Mouse (Mus musculus) fibroblast of lung, adult 2 months (primary cell): Measurements from ENCODE around the gene Tmem88b.
A peak's percentile ranks its signal among the peaks of the same experiment; 100 is the strongest.
"Not testable (repeated sequence)": the region's sequence is repeated elsewhere in the genome, so short reads cannot be mapped to it uniquely, and the experiment has no call there.

Experiments used
- DNase-seq: peaks from one replicate; pipeline ENCODE4 v3.0.0-alpha.2; 2011; ENCODE audit warnings: low read depth

Tmem88b gene

GRCm38 (mm10) chr4:155788833-155789232 is 3.2 kb upstream of the Tmem88b start:
- DNase-seq, result not testable (repeated sequence)

- DNase-seq, result no peak
These were observed 2.6 kb upstream of the Tmem88b start for GRCm38 (mm10) chr4:155788300-155788699.

DNA sequence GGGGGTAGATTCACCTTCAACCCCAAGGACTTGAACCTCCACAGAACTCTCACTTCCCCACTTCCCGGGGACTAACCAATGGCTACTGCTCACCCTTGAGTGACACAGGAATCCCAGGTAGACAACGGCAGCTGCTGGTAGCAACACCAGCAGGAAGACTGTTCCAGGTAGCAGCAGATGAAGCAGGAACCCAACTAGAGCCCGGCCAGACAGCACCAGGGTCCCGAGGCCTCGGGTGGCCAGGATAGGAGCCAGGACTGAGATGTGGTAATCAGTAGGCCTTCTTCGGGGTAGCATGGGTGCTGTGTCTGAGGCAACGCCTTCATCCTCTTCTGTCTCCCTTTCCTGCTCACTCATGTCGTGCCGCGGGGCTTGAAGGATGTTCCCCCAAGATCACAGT is 428 bp downstream of the Tmem88b start:
- no peak for DNase-seq

DNA sequence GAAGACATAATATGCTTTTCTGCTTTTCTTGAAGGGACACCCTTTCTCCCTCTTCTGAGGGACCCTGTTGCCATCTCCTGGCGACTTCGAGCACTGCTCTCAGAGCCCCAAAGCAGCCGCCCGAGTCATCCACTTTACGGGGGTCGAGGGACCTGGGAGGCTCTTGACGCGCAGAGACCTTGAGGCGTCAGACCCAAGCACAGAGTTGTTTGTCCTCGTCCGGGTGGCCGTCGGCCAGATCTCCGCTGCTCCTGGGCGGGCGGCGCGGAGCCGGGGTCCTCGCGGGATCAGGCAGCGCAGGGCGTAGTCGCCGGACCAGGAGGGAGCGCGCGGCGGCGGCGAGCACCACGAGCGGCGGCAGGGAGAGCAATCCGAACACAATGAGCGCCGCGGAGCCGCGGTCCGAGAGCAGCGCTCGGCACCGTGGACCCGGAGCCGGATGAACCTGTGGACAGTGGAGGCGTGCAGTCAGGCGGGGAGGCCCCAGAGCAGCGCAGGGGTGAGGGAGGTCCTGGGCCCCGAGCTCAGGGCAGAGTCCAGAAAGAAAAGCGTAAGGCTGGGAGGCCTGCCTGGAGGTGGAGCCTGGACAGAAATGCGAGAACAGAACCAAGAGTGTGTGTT is 1.5 kb downstream of the Tmem88b start:
- no peak for DNase-seq

GRCm38 (mm10) chr4:155783486-155784080 is 2.1 kb downstream of the Tmem88b start:
- DNase-seq, result no peak

- DNase-seq, result no peak
These were observed 4.8 kb downstream of the Tmem88b start for GRCm38 (mm10) chr4:155780895-155781294.

DNA sequence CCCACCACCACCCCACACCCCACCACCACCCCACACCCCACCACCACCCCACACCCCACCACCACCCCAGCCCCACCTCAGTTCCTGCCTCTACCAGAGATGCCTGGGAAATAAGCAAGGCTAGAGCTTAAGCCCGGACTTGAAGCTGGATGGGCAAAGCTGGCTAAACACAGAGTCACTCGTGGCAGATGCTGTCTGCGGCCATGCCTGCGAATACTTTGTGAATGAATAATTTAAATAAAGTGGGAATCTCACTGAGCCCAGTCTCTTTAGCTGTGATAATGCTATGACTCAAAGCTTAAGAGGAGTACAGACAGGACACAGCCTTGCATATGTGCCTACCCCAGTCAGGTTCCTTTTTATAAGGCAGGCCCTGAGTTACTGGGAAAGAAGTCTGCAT is 6.2 kb downstream of the Tmem88b start:
- no peak for DNase-seq

DNA sequence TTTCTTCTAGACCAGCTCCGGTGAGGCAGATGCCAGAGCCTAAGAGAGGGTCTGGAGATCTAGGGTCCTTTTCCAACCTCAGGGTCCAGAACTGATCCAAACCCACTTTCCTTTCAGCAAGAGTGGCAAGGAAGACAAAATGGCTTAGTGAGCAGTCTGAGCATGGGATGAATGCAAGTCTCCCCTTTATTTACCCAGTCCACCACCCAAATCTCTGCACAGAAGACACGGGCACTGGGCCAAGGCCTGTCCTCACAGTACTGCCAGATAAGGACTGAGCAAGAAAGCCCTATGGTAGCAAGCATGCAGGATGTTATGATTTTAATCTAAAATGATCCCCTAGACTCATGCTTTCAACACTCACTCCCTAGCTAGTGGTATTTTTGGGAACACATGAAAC is 7.9 kb downstream of the Tmem88b start:
- DNase-seq, result no peak

DNA sequence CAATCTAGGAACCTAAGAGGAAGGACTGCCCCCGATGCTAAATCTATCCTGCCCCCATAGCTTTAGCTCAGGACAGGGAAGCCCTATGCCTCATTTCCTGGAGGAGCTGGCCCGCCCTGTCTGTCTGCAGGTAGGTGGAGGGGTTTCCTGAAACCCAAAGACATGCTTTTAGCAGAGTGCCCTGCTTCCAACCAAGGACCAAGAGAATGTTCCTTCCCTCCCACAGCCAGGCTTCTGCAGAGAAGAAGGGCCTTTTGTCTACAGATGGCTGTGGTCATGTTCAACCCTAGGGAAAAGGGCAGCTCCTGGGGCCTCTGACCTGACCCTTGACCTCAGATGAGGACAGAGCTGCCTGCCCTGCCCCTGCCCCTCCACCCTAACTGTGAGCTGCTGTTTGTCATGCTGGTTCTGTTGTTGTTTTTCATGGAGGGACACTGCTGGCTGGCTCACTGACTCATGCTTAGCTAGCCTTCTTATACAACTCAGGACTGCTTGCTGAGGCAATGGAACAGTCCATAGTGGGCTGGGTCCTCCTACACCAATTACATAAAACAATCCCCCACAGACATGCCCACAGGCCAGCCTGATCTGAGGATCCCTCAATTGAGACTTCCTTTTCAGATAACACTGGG is 8.9 kb downstream of the Tmem88b start:
- DNase-seq, result no peak

- no peak for DNase-seq
These were observed 9.8 kb downstream of the Tmem88b start for GRCm38 (mm10) chr4:155775855-155776254.

- peak; percentile 63 for DNase-seq
These were observed 10.5 kb downstream of the Tmem88b start for GRCm38 (mm10) chr4:155774971-155775740.

DNA sequence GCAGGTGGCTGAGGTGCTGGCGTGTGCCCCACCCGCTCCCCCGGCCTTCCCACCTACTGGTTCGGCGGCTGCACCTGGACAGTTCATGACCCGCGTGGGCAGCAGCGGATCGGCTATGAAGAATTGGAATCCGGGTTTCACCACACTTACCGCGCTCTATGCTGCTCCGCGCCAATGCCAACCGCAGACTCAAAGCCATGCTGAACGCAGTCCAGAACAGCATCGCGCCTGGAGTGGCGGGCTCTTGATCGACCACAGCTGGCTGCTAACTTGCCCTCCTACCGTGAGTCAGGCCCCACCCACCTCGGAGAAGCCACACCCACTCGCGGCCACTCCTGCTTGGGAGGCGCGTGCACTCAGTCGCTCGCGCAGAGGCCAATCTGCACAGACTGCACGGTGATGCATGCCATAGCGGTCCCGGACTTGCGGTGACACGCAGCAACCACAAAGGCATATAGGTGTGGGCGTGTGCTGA is 11.4 kb downstream of the Tmem88b start, which contains the start of gene Vwa1:
Gene Vwa1, minus strand, starts transcription at position 419 of the 475 bp plus-strand sequence.
- peak; percentile 82 for DNase-seq

- DNase-seq, result no peak
These were observed 12.2 kb downstream of the Tmem88b start for GRCm38 (mm10) chr4:155773335-155774078.

- DNase-seq, result no peak
These were observed 12.9 kb downstream of the Tmem88b start for GRCm38 (mm10) chr4:155772786-155773185.

GRCm38 (mm10) chr4:155771706-155772105 is 14.0 kb downstream of the Tmem88b start:
- DNase-seq, result no peak

DNA sequence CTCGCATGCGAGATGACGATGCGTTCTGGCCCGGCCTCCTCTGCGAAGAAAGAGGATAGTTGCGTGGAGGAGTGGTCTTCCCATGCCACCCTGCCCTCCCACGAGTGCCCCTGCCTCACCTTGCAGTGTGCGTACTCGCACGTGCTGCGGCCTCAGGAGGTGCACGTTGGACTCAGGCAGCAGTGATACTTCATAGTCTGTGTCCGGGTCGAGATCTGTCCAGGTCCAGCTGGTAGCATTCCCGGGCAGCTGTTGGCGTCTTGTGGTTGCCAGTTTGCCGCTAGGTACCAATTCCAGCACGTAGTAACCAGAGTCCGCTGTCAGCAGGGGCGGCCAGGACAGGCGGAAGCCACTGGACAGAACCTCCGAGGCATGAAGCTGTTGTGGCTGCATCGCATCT is 15.0 kb downstream of the Tmem88b start:
- DNase-seq, result no peak

DNA sequence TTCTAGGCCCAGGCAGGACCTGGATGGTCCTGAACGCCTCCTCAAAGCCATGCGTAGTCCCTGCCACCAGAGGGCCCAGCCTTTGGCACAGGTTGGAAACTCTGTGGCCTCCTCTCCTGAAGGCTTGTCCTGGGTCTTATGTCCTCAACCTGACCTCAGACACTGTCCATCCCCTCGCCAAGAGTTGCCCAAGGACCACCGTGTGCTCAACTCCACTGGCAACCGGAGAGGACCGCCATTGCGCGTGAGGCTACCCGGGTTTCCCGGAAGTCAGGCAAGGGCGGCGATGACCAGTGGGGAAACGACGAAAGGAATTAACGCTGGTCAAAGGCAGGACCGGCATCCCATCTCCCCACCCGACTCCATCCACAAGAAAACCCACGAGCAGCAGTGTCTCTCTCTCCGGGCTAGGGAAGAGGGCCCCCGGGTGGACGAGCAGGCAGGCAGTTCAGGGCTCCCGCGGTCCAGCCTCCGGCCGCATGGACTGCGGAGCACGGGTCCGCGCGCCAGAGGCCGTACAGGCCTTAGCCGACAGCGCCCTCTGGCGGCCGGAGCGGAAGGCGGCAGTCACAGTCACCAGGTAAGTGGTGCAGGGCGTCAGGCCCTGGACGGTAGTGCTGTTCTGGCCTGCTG is 15.7 kb downstream of the Tmem88b start:
- DNase-seq, result no peak

GRCm38 (mm10) chr4:155769496-155769879 is 16.2 kb downstream of the Tmem88b start:
- DNase-seq, result no peak

- no peak for DNase-seq
These were observed 23.3 kb downstream of the Tmem88b start for GRCm38 (mm10) chr4:155762357-155762756.

DNA sequence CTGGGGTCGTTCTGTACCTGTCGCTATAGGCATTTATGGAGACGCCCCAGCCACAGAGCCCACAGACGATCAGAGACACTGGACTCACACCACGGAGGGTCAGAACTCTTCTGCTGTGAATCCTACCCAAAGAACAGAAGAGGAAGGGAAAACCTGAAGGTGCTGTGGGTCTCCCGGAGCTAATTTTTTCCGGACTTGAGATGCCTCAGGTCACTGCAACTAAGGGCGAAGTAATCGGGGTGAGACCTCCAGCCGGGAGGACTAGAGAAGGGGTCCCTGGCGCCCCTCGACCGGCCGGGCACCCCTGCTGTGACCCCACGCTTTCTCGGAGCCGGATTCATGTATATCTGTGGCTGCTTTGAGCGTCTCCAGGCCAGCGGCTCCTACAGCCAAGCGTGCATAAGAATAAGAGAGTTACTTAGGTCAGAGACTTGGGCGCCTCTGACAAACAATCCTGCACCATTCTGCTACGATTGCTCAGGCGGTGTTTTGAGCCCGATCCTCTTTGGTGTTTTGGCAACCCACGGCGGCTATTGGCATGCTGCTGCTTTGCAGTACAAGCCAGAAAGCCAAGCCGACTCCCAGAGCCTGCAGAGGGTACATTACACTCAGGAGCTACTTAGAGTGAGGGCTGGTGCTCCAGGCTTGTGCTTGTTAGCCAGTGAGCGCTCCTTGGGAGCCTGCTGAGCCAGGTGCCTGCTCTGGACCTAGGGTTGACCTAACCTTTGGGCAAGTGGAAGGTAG is 24.1 kb downstream of the Tmem88b start:
- no peak for DNase-seq
